Mouse (Mus musculus) intestine, postnatal 0 days (tissue): ENCODE data around the gene Hectd2. TPM values are rescaled to one million over a fixed set of nuclear protein-coding genes. Genes with fewer than 3 reads are reported as not detected.

ENCODE experiments used
- ATAC-seq: fragments of 200-750 bp; cut with Nextera tagmentation; 2 replicates; pipeline ENCODE4 v1.8.0; 2017; ENCODE audit warnings: mild to moderate bottlenecking, moderate TSS enrichment, moderate library complexity
- H3K27ac ChIP-seq: fragments of 300-500 bp; sonication (generic); 2 replicates; pipeline ENCODE4 v1.5.1; 2014; ENCODE audit warnings: mild to moderate bottlenecking, low read depth, low read length, moderate library complexity
- H3K27me3 ChIP-seq: fragments of 300-500 bp; sonication (generic); replicated peaks from 2 replicates; pipeline ENCODE4 v1.6.1; 2014; ENCODE audit warnings: low read length, mixed read lengths; ENCODE audit not compliant: control insufficient read depth, insufficient read depth
- H3K36me3 ChIP-seq: fragments of 300-500 bp; sonication (generic); 2 replicates; pipeline ENCODE4 v1.6.1; 2014; ENCODE audit warnings: mild to moderate bottlenecking, moderate library complexity; ENCODE audit not compliant: control insufficient read depth, insufficient read depth
- H3K4me1 ChIP-seq: fragments of 300-500 bp; sonication (generic); replicated peaks from 2 replicates; pipeline ENCODE4 v1.6.1; 2014; ENCODE audit warnings: antibody characterized with exemption, low read length, mixed read lengths; ENCODE audit not compliant: control insufficient read depth, insufficient read depth
- H3K4me2 ChIP-seq: fragments of 300-500 bp; sonication (generic); replicated peaks from 2 replicates; pipeline ENCODE4 v1.6.1; 2014; ENCODE audit warnings: low read depth, mild to moderate bottlenecking, moderate library complexity
- H3K4me3 ChIP-seq: fragments of 300-500 bp; sonication (generic); 2 replicates; pipeline ENCODE4 v1.5.1; 2014; ENCODE audit warnings: low read depth, low read length
- H3K9ac ChIP-seq: fragments of 300-500 bp; sonication (generic); 2 replicates; pipeline ENCODE4 v1.6.1; 2014; ENCODE audit warnings: mild to moderate bottlenecking, low read depth, low read length
- H3K9me3 ChIP-seq: fragments of 300-500 bp; sonication (generic); 2 replicates; pipeline ENCODE4 v1.6.1; 2016; ENCODE audit warnings: mixed run types; ENCODE audit not compliant: control insufficient read depth
- CTCF ChIP-seq: sonication (generic); IDR thresholded peaks from 2 replicates; pipeline ENCODE4 v1.5.1; 2016; ENCODE audit warnings: low read depth, mild to moderate bottlenecking, control low read depth, antibody characterized with exemption, moderate library complexity
- WGBS: fragments of 180-500 bp; shearing (Covaris S2); extraction: QIAGEN DNeasy Blood & Tissue Kit; methylation state at CpG from one replicate; pipeline ENCODE4 v1.1.7; 2014; 5-methylcytosine and 5-hydroxymethylcytosine counted together
- polyA plus RNA-seq: library from polyadenylated mRNA; unstranded; fragments of >200 nt; fragmentation: Nextera tagmentation; extraction: Ambion mirVana; gene quantifications from 2 replicates; pipeline ENCODE4 v1.2.1, GENCODE M21; 2015

The Hectd2 gene
- polyA plus RNA-seq, 1 experiment from 2014 or later = 1.0 TPM

DNA sequence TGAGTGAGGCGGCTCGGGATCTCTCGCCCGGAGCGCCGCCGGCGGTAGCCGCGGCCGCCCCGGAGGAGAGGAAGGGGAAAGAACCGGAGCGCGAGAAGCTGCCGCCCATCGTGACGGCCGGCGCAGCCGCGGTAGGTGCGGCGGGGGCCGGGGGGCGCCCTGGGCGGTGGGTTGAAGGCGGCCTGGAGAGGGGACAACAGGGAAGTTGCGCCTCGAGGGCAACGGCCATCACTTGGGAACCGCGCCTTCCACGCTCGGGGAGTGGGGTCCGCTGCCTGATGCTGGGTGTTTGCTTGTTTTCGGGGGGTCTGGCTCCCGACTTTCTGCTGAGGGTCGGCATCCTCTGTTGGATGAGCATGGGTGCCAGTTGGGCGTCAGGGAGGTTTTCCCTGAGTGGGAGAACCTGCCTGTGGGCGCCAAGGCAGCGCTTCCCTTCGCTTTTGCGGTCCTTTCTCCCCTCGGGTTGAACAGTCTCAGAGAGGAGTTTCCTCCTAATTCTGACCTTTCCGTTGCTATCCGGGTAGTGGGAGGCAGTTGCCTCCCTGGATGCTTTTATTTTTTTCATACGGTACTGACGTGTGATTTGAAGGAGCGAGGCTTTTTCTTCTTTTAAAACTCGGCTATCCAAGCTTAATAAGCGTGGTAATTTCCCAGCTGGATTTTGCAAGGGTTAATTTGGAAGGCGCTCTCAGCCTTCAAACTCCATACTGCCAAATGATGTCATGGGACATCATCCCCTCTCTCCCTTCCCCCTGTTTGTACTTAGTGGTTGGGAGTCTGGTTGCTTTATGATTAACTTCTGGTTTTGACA is 551 bp downstream of the Hectd2 start:
- peak; percentile 48; the same call in 1 of the 2 replicates for ATAC-seq
- H3K36me3 ChIP-seq = no peaks in the 10 kb centered on the region
- no peaks in the 10 kb centered on the region for H3K9me3 ChIP-seq
- H3K27ac ChIP-seq = peak overlapping the region; percentile 50
- under 1% methylated on average over 46 of the region's 53 CpGs for WGBS
- H3K4me2 ChIP-seq = peak overlapping the region; percentile 96
- peak overlapping the region; percentile 74 for H3K9ac ChIP-seq
- TF ChIP-seq CTCF = no peak
- H3K4me1 ChIP-seq = no peaks in the 10 kb centered on the region
- H3K4me3 ChIP-seq = peak overlapping the region; percentile 77
- peaks cover 3% of the 10 kb centered on the region; the same call in 1 of the 2 replicates for H3K27me3 ChIP-seq

DNA sequence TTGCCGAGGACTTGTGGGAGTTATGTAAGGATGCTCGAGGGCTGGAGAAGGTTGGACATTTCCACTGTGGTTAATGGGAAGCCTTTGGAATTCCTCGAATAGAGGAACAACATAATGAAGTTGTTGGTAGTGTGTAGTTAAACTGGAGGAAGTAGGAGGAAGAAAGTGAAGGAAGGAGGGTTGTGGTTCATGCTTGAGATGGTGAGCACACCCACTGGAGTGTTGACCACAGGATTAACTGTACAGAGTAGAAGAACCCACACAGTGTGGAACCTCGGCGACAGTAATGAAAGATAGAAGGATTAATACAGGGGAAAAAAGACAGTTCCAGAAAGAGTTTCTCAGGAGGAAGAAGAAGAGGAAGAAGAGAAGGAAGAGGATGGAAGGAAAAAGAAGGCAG is 4.9 kb downstream of the Hectd2 start:
- no peak overlapping the region for H3K9ac ChIP-seq
- 68% methylated on average over 5 of the region's 5 CpGs for WGBS
- no peaks in the 10 kb centered on the region for H3K36me3 ChIP-seq
- H3K27ac ChIP-seq = no peak overlapping the region
- H3K4me1 ChIP-seq = no peaks in the 10 kb centered on the region
- no peak for ATAC-seq
- 0 out of 2 replicates have a peak, but pooled peaks cover 3% of the 10 kb centered on the region for H3K27me3 ChIP-seq
- H3K4me2 ChIP-seq = no peak overlapping the region
- TF ChIP-seq CTCF = no peak
- no peaks in the 10 kb centered on the region for H3K9me3 ChIP-seq
- H3K4me3 ChIP-seq = no peak overlapping the region

DNA sequence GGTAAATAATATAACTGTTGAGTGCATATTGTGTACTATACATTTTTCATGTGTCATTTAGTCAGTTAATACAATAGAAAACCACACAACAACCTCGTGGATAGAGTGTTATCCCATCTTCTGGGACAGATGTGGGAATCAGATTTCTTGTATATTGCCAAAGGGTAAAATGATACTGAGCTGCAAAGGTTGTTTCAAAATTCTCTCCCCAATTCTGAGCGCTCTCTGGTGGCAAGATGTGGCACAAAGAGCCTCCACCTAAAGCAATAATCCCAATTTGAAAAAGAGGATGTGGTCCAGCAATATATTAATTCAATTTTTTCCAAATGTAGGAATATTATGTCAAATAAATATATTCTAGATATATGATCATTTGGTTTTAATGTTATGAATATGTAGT is 5.7 kb downstream of the Hectd2 start:
- H3K27me3 ChIP-seq = 0 out of 2 replicates have a peak, but pooled peaks cover 3% of the 10 kb centered on the region
- no peak overlapping the region for H3K27ac ChIP-seq
- no peak overlapping the region for H3K4me2 ChIP-seq
- H3K36me3 ChIP-seq = no peaks in the 10 kb centered on the region
- H3K9me3 ChIP-seq = no peaks in the 10 kb centered on the region
- TF ChIP-seq CTCF = peak; percentile 40
- no peak overlapping the region for H3K9ac ChIP-seq
- WGBS = 35% methylated on average over 2 of the region's 2 CpGs
- no peak for ATAC-seq
- no peak overlapping the region for H3K4me3 ChIP-seq
- no peaks in the 10 kb centered on the region for H3K4me1 ChIP-seq

DNA sequence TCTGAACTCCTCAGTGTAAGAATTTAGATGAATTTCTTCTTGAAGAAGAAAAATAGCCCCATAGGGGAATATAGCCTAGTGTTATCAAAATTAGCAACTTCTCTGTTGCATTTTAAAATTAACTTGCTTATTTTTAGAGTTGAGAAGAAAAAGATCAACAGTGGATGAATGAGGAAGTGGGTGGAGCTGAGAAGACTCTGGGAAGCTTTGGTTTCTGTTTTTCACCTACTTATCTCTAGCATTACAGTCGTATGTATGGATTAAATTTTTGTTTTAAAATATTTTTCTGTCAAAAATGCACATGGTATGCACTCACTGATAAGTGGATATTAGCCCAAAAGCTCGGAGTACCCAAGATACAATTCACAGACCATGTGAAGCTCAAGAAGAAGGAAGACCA is 6.7 kb downstream of the Hectd2 start:
- Histone ChIP-seq H3K9me3 (no peaks in the 10 kb centered on the region), H3K36me3 (no peaks in the 10 kb centered on the region), H3K27ac (no peak overlapping the region), H3K27me3 (no peaks in the 10 kb centered on the region), H3K9ac (no peak overlapping the region), H3K4me1 (no peaks in the 10 kb centered on the region), H3K4me2 (no peak overlapping the region), H3K4me3 (no peak overlapping the region)
- TF ChIP-seq CTCF = no peak
- ATAC-seq = no peak
- WGBS = 57% methylated on average over 2 of the region's 2 CpGs

DNA sequence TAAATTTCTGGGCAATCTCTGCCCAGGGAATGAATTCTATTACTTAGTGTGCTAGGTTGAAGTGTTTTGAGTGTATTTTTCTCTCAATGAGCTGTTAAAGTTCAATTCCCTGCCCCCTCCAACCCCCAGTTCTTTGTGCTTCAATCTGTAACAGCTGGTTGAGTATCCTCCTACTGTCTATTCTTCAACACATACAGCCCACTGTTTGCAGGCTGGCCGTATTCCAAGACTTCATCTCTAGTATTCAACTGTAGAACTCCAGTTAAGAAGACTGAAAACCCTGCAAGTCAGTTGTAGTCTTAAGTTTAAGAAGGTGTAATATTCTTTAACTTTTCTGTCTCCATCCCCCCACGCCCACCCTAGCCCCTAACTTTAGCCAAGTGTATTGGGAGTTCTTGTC is 10.0 kb downstream of the Hectd2 start:
- Histone ChIP-seq H3K4me2 (no peak overlapping the region), H3K27ac (no peak overlapping the region), H3K9ac (no peak overlapping the region), H3K4me1 (no peaks in the 10 kb centered on the region), H3K4me3 (no peak overlapping the region), H3K9me3 (no peaks in the 10 kb centered on the region), H3K36me3 (no peaks in the 10 kb centered on the region), H3K27me3 (no peaks in the 10 kb centered on the region)
- 71% methylated on average over 2 of the region's 2 CpGs for WGBS
- TF ChIP-seq CTCF = no peak
- no peak for ATAC-seq

DNA sequence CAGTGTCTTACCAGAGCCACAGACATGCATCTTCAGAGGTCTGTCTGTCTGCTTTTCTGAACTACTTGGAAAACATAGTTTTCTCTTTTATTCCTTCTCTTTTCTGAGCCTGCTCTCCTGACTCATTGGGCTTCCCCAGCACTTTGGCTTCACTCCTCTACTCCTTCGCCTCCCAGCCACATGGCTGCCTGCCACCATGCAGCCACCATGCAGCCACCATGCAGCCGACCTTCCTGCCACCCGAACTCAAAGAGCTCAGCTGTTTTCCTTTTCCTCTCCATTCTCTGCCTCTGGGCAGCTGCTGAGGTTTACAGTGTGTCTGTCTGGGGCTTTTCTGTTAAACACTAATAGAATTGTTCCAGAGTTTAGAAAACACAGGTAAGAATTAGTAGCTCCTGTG is 19.5 kb downstream of the Hectd2 start:
- no peak for TF ChIP-seq CTCF
- no peak overlapping the region for H3K9ac ChIP-seq
- no peaks in the 10 kb centered on the region for H3K9me3 ChIP-seq
- no peak overlapping the region for H3K27ac ChIP-seq
- no peak for ATAC-seq
- H3K36me3 ChIP-seq = no peaks in the 10 kb centered on the region
- no peak overlapping the region for H3K4me2 ChIP-seq
- H3K27me3 ChIP-seq = no peaks in the 10 kb centered on the region
- H3K4me3 ChIP-seq = no peak overlapping the region
- no peaks in the 10 kb centered on the region for H3K4me1 ChIP-seq
- 63% methylated on average over 3 of the region's 3 CpGs for WGBS
